Comparison of ENCODE assay signal across 28 mouse cellular contexts in genomic region chr11:111530912-111531311, GRCm38 (mm10).
"Had no signal": no experiment of that assay in that cellular context is flagged by ENCODE, and none has a peak within 500 bp of the region (broad histone marks: within the 10 kb centered on the region; RNA-seq: fewer than 3 reads in every experiment).

No protein-coding gene starts in this region.

- H3K4me1 ChIP-seq: hindbrain, embryonic 10.5 days; hindbrain, embryonic 12.5 days; intestine, embryonic 15.5 days; kidney, embryonic 15.5 days; limb, embryonic 12.5 days; liver, embryonic 13.5 days; liver, embryonic 15.5 days had no signal

- H3K9me3 ChIP-seq: heart, embryonic 12.5 days; hindbrain, embryonic 10.5 days; hindbrain, embryonic 12.5 days; intestine, embryonic 15.5 days; kidney, embryonic 15.5 days; limb, embryonic 12.5 days; liver, embryonic 13.5 days; liver, embryonic 15.5 days had no signal

- H3K4me3 ChIP-seq: gastrocnemius, adult 2 months; heart, adult 2 months; heart, embryonic 12.5 days; hindbrain, embryonic 10.5 days; hindbrain, embryonic 12.5 days; intestine, embryonic 15.5 days; kidney, embryonic 15.5 days; limb, embryonic 12.5 days; liver, embryonic 13.5 days; liver, embryonic 15.5 days had no signal

- H3K27me3 ChIP-seq: heart, embryonic 12.5 days; intestine, embryonic 15.5 days; limb, embryonic 12.5 days; liver, embryonic 13.5 days; liver, embryonic 15.5 days had no signal

- H3K9ac ChIP-seq: heart, embryonic 12.5 days; hindbrain, embryonic 12.5 days; hindbrain, embryonic 14.5 days; intestine, embryonic 15.5 days; kidney, embryonic 15.5 days; limb, embryonic 12.5 days; liver, embryonic 13.5 days; liver, embryonic 15.5 days; liver, postnatal 0 days had no signal

- DNase-seq: gastrocnemius, adult 2 months; gastrocnemius, postnatal 10 days; gastrocnemius, postnatal 25 days; heart, adult 2 months; heart, postnatal 4 days; kidney, adult 2 months; kidney, adult 9 months; kidney, postnatal 14 days; kidney, postnatal 36 days; layer of hippocampus, adult 9-11 months; layer of hippocampus, postnatal 36 days; left cerebral cortex, postnatal 4 days; liver; liver, embryonic 13.5 days; liver, postnatal 0 days had no signal

- H3K4me2 ChIP-seq: heart, embryonic 12.5 days; hindbrain, embryonic 12.5 days; hindbrain, embryonic 14.5 days; intestine, embryonic 15.5 days; kidney, embryonic 15.5 days; limb, embryonic 12.5 days; liver, embryonic 11.5 days; liver, embryonic 13.5 days; liver, embryonic 15.5 days had no signal

- H3K36me3 ChIP-seq: heart, embryonic 12.5 days; hindbrain, embryonic 10.5 days; hindbrain, embryonic 12.5 days; intestine, embryonic 15.5 days; kidney, embryonic 15.5 days; limb, embryonic 12.5 days; liver, embryonic 13.5 days; liver, embryonic 15.5 days had no signal

- H3K27ac ChIP-seq: gastrocnemius, adult 2 months; heart, adult 2 months; hindbrain, embryonic 10.5 days; hindbrain, embryonic 12.5 days; hindbrain, embryonic 14.5 days; intestine, embryonic 15.5 days; kidney, embryonic 15.5 days; kidney, postnatal 0 days; limb, embryonic 12.5 days; liver, embryonic 13.5 days; liver, embryonic 15.5 days had no signal

- ATAC-seq: hindbrain, embryonic 16.5 days; inflammation-experienced regulatory T-cells, adult 6 months; intestine, embryonic 15.5 days; intestine, postnatal 0 days; liver, postnatal 0 days had no signal
